Mouse (Mus musculus): Measurements from ENCODE around the gene Ginm1.
"Not testable (repeated sequence)": the region's sequence is repeated elsewhere in the genome, so short reads cannot be mapped to it uniquely, and the experiment has no call there.

Ginm1 gene

DNA sequence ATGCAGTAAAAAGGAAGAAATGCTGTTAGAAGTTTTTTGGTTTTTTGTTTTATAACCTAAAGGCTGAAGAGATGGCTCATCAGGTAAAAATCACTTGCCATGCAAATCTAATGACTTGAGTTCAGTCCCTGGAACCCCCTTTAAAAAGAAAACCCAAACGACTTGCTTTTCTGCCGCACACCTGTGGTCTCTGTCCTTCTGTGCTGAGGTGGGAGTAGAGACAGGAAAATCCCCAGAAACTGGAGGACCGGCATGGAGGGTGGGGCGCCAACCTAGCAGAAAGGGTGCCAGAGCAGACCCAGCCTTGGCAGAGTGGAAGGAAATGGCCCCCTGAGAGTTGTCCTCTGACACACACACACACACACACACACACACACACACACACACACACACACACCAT is 26.1 kb upstream of the Ginm1 start:
- in situ Hi-C loops (cut with MboI, MseI): no loop called here

DNA sequence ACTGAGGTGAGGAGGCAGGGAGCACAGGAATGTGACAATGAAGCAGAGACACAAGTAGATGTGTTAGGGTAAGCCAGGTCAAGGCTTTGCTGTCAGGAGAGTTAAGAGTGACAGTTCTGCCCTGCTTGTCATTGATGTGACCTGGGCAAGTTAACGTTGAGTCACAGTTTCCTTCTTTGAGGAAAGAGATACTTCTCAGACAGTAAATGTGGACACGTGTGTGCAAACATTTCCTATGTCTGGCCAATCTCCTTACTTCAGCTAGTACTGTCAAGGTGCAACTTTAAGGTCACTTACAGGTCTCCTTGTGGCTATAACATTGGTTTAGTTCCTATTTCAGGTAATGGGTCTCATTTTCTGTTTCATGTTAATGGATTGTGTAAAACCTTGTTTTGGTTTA is 23.9 kb upstream of the Ginm1 start:
- in situ Hi-C loops (cut with MboI, MseI): no loop called here

DNA sequence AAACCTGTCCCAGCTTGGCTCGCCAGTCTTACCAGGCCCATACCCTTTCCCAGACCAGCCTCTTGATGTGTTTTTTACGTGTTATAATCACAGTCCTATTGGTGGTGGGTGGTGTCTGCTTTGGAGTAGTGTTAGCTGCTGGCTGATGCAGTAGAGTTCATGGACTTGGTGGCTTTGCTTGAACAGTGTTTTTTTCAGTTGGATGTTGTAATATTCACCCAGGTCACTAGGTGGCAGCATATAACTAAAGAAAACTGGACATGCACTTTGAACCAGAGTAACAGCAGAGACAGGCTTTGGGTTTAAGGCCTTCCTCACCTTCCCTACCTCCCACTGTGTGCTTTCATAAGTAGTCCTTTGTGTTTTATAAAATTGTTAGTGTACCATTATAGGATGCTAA is 17.3 kb upstream of the Ginm1 start:
- in situ Hi-C loops (cut with MboI, MseI): no loop called here

DNA sequence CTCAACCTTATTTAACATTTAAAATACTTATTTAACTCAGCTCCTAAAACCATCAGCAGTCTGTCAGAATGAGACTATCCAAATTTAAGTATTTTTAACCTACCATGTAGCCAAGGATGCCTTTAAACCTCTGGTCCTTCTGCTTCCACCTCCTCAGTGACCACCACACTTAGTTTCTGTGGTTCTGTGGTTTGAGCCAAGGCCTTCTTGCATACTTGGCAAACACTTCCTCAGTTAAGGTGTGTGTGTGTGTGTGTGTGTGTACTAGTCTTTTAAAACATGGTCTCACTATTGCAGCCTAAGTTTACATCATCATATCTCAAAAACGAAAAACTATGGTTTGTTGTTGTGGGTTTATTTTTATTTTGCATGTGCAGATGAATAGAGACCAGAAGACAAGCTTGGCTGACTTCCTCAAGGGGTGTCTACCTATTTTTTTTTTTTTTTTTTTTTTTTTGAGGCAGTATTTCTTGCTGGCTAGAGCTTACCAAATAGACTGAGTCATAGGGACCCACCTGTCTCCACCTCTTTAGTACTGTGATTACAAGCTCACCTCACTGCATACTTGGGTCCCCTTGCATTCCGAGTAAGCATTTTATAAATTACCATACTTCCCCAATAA is 10.0 kb upstream of the Ginm1 start:
- in situ Hi-C loops (cut with MboI, MseI): no loop called here

DNA sequence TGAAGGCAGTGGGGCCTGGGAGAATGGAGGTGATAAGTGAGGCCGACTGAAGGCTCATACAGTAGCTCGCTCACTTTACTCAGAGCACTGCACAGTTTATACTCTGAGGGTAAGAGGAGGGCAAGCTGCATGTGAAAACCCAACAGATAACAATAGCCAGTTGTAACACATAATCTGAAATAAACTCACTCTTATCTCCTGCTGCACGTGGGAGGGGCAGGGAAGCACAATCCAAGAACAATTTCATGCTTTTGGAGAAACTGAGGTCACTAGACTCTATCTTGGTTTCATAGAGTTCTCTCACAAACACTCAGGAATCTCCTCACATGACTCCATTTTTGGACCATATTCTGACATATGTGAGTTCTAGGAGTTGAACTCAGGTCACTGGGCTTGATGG is 8.6 kb upstream of the Ginm1 start:
- in situ Hi-C loops (cut with MboI, MseI): no loop called here

DNA sequence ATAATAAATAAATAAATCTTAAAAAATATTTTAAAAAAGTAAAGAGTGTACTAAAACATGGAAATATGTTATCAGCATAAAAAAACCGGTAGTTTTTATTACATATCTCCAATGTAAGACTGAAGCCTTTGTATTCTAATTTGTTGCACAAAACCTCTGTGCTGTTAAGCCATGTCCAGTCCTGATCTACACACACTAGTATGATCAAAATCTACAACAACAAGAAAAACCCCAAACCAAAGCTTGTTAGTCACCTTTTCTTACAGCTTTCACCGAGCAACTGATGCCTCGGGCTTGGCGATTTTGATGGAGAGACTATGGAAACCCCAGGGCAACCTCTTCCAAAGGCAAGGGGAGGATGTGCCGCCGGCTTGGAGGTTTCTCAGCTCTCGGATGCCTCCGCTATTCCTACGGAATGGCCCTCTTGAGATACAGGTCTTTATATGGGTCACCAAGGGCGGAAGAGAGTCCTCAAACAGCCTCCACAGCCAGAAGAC is 322 bp downstream of the Ginm1 start:
- in situ Hi-C loops (cut with MboI, MseI): no loop called here

DNA sequence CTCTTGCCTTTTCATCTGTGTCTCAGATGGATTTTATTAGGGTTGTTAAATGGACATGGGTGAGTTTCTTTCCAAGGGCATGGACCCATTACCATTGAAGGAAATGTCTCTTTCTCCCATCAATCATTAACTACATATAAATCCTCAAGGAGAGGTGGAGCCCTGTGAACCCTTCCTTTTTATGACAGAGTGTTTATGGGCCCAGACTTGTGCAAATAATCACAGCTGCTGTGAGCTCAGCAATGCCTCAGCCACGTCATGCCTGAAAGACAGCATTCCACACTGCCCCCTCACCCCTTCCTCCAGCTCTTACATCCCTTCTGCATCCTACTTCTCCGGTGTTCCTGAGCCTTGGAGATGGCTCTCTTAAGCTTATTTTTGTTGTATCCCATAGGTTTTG is 5.3 kb downstream of the Ginm1 start:
- in situ Hi-C loops (cut with MboI, MseI): no loop called here

DNA sequence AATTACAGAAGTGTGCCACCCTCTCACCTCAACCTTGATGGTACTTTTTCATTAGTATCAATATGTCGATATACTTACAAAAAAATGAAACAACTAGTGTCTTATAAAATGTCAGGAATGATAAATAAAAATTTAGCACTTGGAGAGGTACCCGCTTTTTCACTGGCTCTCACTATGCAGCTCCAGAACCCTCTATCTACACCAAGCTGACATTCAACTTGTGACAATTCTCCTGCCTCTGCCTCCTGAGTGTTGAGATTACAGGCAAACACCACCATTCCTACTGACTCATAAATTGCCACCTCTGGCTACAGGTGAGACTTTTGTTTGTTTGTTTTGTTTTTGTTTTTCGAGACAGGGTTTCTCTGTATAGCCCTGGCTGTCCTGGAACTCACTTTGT is 11.4 kb downstream of the Ginm1 start:
- in situ Hi-C loops (cut with MboI, MseI): no loop called here

DNA sequence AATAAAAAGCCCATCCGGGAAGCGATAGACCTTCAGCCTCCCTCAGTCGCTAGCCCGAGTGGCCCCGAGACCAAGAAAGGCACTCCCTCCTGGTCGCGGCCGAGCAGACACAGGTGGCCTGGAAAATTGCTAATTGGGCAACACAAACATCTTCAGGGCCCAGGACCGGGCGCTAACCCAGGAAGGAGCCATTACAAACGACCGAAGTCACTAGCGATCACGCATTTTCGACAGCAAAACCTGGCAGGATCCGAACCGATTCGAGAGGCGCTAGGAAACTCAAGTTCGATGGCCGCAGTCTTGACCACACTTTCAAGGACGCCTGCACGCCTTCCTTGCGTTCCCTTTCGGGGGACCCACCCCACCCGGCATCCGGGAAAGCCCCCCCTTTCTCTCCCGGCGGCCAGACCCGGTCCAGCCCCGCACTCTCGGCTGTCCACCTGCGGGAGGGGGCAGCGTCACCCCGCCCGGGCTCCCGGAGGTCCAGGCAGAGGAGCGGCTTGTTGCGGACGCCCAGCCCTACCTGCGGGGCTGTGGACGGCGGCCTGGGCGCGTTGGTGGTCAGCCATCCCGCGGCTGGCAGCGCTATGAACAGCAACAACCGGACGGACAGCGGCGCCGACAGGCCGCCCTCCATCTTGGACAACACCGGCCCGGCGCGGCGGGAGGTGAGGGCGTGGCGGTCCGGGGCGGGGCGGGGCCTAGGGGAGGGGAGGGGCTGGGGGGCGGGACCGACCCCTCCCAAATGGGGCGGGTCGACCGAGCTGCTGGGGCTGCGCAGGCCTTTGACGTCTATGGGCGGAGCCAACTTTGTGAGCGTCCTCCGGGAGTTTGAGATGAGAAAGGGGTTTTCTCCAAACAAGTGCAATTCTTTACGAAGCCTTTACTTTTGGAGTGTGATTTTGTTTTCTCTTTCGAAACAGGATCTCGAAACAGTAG is 12.1 kb downstream of the Ginm1 start:
- in situ Hi-C loops (cut with MboI, MseI): no loop called here

DNA sequence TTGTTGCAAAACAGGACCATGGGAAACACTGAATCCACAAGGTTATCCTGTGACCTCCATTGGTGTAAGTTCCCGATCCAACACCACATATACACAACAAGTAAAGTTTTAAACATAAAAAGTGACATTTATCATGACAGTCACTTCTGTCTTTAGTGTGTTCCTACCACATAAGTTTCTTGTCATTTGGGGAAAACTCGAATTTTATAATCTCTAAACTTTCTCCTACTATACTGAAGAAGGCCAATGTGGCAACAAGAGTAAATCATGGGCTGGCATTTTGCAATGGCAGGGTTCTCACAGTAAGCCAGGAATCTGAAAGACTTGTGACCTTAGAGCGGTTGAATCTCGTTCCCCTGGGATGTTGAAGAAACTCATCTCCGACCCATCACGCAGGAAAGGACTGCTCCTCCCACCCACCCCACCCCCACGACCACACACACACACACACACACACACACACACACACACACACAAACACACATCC is 12.8 kb downstream of the Ginm1 start:
- in situ Hi-C loops (cut with MboI, MseI): loop anchor here (5.0 kb wide), 1 partner anchor 57 kb away; no protein-coding TSS in a partner anchor

DNA sequence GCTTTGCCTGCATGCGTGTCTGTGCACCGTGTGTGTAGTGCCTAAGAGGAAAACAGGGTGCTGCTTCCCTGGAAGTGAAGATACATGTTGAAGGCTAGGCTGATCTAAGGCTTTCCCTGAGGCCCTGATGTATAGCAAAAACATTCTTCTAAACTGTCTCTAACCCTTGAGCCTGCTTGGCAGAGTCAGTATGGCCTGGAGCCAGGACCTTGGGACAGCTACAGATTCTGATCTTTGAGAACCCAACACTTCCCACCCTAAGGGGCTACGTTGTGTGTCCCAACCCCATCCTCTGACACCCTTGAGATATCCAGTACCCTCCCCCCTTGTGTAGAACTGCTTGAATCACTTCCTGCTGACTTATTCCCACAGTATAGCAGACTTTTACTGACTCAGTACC is 14.3 kb downstream of the Ginm1 start:
- in situ Hi-C loops (cut with MboI, MseI): loop anchor here (5.0 kb wide), 1 partner anchor 56 kb away; no protein-coding TSS in a partner anchor

DNA sequence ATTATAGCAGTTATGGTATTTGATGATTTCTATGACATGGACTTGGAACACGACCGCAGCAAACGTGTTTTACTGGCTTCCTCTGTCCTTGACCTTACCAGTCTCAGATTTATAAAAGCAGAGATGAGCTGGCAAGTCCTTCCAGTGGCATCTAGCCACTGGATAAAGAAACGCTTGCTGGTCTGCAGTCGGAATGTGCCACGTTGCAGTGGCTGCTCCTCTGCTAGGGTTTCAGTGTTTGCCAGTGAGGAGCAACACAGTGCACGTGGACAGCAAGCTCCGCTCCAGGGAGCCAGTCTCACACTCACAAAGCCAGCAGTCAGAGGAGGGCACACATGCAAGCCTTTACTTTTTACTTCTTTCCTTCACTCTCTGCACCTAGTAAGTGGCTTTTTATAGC is 17.2 kb downstream of the Ginm1 start:
- in situ Hi-C loops (cut with MboI, MseI): loop anchor here (5.0 kb wide), 1 partner anchor 53 kb away; no protein-coding TSS in a partner anchor

DNA sequence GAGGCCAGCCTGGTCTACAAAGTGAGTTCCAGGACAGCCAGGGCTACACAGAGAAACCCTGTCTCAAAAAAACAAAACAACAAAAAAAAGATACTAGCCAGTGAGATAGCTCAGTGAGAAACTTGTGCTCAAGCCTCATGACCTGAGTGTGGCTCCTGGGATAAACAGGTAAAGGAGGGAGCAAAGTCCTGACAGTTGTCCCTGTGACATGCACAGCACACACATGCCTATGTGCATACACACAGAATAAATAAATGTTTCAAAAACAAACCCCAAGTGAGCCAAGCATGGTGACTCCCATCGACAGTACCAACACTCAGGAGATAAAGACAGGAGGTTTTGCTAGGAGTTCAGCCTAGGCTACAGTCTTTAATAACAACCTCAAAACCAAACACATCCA is 19.9 kb downstream of the Ginm1 start:
- in situ Hi-C loops (cut with MboI, MseI): no loop called here

DNA sequence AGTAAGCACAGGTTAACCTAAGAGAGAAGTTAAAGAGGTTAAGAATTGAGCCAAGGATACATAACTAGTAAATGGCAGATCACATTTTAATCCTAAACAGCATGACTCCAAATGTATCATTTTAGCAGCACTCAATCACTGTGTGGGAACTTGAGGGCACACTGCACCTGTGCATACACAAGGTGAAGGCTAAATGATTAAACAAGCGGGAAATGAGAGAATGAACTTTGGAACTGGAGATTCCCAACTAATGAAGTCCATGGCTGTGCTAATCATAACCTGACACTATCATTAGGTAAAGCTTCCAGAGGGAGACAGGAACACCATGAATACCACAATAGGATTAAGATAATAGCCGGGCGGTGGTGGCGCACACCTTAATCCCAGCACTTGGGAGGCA is 20.3 kb downstream of the Ginm1 start:
- in situ Hi-C loops (cut with MboI, MseI): no loop called here

DNA sequence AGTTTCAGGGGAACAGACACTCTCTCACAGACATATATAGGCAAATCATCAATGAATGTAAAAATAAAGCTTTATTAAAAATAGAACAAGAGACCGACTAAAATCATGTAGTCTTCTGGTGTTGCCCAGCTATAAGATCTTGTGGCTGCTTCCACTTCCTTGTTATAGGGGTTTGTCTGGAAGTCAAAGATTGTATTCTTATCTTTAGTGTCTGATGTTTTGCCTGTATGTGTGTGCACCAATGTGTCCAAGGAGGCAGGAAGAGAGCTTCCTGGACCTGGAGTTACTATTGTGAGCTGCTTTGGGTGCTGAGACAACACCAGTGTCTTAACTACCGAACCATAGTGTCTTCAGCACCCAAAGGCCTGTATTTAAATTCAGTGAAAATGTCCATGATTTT is 35.1 kb downstream of the Ginm1 start:
- in situ Hi-C loops (cut with MboI, MseI): no loop called here

DNA sequence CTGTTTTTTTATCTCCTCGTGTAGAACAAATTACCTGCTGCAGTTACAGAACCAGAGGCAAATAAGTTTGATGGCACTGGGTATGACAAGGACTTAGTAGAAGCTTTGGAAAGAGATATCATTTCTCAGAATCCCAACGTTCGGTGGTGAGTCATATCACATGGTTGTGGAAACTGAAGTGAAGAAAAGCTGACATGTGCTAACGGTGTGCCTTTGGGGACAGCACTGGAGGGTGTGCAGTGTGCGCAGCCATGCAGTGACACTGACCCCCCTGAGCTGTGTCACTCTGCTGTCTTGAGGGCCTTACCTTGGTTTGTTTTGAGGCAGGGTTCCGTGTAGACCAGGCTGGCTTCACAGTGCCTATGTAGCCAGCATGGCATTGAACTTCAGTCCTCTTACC is 43.9 kb downstream of the Ginm1 start:
- in situ Hi-C loops (cut with MboI, MseI): no loop called here

DNA sequence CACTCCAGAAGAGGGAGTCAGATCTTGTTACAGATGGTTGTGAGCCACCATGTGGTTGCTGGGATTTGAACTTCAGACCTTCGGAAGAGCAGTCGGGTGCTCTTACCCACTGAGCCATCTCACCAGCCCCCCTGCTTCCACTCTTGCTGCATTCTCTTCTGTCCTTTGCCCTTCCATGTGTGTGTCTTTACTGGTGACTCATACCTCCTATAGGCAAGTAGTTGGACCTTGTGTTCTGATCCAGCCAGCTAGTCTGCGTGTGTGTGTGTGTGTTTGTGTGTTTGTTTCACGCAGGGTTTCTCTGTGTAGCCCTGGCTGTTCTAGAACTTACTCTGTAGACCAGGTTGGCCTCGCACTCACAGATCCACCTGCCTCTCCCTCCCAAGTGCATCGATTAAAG is 47.1 kb downstream of the Ginm1 start:
- in situ Hi-C loops (cut with MboI, MseI): not testable (repeated sequence)

DNA sequence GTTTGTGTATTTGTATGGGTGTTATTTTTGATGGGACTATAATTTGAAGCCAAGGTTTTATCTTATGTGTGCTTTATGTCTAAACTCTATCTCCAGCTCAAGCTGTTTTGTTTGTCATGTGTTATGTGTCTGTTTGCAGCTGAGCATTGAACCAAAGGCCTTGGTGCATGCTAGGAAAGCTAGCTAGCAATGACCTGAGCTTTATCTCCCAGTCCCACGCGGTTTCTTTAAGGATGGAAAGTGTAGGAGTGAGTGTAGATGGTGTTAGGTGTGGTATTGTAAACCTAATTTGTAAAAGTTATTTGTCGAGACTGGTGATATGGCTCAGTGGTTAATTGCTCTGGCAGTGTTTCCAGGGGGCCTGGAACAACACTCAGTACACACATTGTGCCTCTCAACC is 54.7 kb downstream of the Ginm1 start:
- in situ Hi-C loops (cut with MboI, MseI): no loop called here

DNA sequence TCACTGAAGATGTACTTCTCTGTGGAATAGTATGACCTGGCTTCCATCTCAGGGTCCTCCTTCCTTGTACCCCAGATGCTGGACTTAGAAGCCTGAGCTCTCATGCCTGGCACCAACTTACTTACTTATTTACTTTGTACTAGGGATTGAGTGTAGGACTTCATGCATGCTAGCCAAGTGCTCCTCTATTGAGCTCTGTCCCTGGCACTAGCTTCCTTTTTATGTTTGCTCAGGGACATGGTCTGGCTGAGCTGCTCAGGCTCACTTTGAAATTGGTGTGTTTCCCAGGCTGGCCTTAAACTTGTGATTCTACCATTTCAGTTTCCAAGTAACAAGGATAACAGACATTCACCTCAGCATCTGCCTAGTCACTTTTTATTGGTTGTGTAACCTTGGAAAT is 55.5 kb downstream of the Ginm1 start:
- in situ Hi-C loops (cut with MboI, MseI): no loop called here

DNA sequence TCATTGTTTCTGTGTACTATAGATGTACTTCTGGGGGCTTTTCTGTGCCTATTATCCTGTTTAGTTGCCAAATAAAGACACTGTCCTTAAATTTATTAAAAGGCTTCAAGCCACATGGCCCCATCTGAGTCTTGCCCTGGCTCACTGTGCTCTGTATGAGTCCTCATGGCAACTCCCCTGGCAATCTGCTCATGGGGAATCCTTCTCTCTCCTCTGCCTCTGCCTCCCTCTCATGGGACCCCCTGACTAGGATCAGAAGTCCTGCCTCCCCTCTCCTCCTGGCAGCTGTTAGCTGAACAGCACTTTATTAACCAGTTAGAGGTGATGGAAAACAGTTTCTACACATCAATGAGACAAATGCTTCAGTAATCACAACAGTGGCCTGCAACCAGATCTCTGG is 61.0 kb downstream of the Ginm1 start:
- in situ Hi-C loops (cut with MboI, MseI): no loop called here

DNA sequence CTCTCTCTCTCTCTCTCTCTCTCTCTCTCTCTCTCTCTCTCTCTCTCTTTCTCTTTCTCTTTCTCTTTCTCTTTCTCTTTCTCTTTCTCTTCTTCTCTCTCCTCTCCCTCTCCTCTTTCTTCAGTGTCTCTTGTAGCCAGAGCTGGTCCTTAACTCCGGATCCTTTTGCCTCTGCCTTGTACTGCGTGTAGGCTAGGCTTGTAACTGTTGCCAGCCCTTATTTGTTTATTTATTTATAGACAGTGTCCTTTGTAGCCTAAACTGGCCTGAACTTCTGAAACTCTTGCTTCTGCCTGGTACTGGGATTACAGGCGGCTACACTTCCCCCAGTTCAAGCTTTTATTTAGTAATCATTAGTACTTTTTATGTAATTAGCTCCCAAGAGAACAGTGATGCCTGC is 65.6 kb downstream of the Ginm1 start:
- in situ Hi-C loops (cut with MboI, MseI): no loop called here

DNA sequence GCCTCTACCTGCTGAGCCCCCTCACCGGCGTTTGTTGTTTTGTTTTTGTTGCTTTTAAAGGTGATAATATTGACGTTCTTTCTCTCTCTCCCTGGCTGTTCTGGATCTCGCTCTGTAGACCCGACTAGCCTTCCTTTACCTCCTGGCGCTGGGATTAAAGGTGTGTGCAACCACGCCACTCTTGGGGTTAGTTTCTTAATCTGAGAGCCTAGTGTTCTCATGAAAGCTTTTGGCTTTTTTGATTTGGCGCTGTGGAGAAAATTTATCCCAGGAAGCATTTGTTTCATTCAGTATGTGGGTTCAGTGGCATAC is 66.2 kb downstream of the Ginm1 start:
- in situ Hi-C loops (cut with MboI, MseI): no loop called here
